19 mouse cellular contexts compared by ENCODE assay signal in the genomic region with DNA sequence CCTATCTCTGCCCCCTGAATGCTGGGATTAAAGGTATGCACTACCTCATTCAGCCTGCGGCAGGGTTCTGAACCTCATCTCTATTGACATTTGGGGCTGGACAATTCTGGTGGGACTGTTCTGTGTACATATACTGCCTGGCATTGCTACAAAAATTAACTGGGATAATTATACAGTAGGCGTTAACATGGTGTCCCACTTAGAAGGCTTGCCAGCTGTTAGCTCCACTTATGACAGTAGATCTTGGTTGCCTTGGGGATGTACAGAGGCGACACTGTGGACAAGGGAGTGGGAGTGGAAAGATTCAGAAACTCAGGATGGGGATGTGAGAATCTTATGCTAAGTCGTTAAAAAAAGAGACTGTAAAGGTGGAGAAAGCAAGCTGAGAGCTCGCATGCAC.
DNase-seq lines count a peak whose midpoint lies in the region; ATAC-seq and TF ChIP-seq lines count a peak whose summit lies in the region.
"Had no signal": no experiment of that assay in that cellular context is flagged by ENCODE, and none has a peak within 500 bp of the region (broad histone marks: within the 10 kb centered on the region; RNA-seq: fewer than 3 reads in every experiment).

No protein-coding gene starts in this region.

- ATAC-seq in stomach, postnatal 0 days (ENCODE audit: low FRiP score, low TSS enrichment), result peak; percentile 78
- ATAC-seq in lung, postnatal 0 days, result no peak
- ATAC-seq: intestine, embryonic 15.5 days had no signal

- no peak overlapping the region for H3K4me2 ChIP-seq in stomach, postnatal 0 days (replicated peaks; ENCODE audit: low read depth)
- no peak overlapping the region for H3K4me2 ChIP-seq in lung, postnatal 0 days (replicated peaks; ENCODE audit: low read depth, low read length)
- H3K4me2 ChIP-seq: heart, embryonic 12.5 days; hindbrain, embryonic 14.5 days; intestine, embryonic 15.5 days; liver, embryonic 11.5 days had no signal

- no peaks in the 10 kb centered on the region for H3K36me3 ChIP-seq in stomach, postnatal 0 days (ENCODE audit: control insufficient read depth, insufficient read depth, low read length)
- H3K36me3 ChIP-seq in lung, postnatal 0 days (ENCODE audit: insufficient read depth, low read length), result no peaks in the 10 kb centered on the region; the same call in 1 of the 2 replicates
- H3K36me3 ChIP-seq: intestine, embryonic 15.5 days had no signal

- H3K27me3 ChIP-seq in stomach, postnatal 0 days (ENCODE audit: control insufficient read depth, insufficient read depth, low read length), result no peaks in the 10 kb centered on the region
- no peaks in the 10 kb centered on the region for H3K27me3 ChIP-seq in lung, postnatal 0 days (replicated peaks; ENCODE audit: insufficient read depth, low read length)
- H3K27me3 ChIP-seq: heart, embryonic 12.5 days; intestine, embryonic 15.5 days had no signal

- no peaks in the 10 kb centered on the region for H3K9me3 ChIP-seq in stomach, postnatal 0 days (ENCODE audit: control insufficient read depth, low read length)
- H3K9me3 ChIP-seq in lung, postnatal 0 days (ENCODE audit: low read length), result no peaks in the 10 kb centered on the region
- H3K9me3 ChIP-seq: heart, embryonic 12.5 days; intestine, embryonic 15.5 days had no signal

- intact Hi-C loops in left cerebral cortex, adult 2 months (cut with DNase I), result loop anchor here (2.0 to 10.0 kb wide), 2 partner anchors 50 to 270 kb away; no protein-coding TSS in a partner anchor

- no peak overlapping the region for H3K4me3 ChIP-seq in layer of hippocampus, adult 2 months
- no peak overlapping the region for H3K4me3 ChIP-seq in left cerebral cortex, adult 2 months
- H3K4me3 ChIP-seq in stomach, postnatal 0 days (ENCODE audit: low read depth, low read length), result no peak overlapping the region
- no peak overlapping the region for H3K4me3 ChIP-seq in lung, postnatal 0 days (ENCODE audit: low read depth, low read length)
- H3K4me3 ChIP-seq: heart, embryonic 12.5 days; intestine, embryonic 15.5 days had no signal

- no peak for TF ChIP-seq EP300 in stomach, postnatal 0 days (optimal IDR thresholded peaks at IDR 0.05)
- TF ChIP-seq EP300 in lung, postnatal 0 days (IDR thresholded peaks at IDR 0.05), result no peak

- peak overlapping the region; percentile 46; the same call in 1 of the 2 replicates for H3K27ac ChIP-seq in layer of hippocampus, adult 2 months
- peak overlapping the region; percentile 90 for H3K27ac ChIP-seq in left cerebral cortex, adult 2 months
- H3K27ac ChIP-seq in stomach, postnatal 0 days (replicated peaks), result no peak overlapping the region
- no peak overlapping the region for H3K27ac ChIP-seq in lung, postnatal 0 days (ENCODE audit: low read length)
- H3K27ac ChIP-seq: hindbrain, embryonic 14.5 days; intestine, embryonic 15.5 days had no signal

- H3K4me1 ChIP-seq in stomach, postnatal 0 days (replicated peaks; ENCODE audit: control insufficient read depth, insufficient read depth), result no peaks in the 10 kb centered on the region
- H3K4me1 ChIP-seq in lung, postnatal 0 days (ENCODE audit: insufficient read depth, low read depth, low read length), result no peaks in the 10 kb centered on the region

- TF ChIP-seq CTCF in layer of hippocampus, adult 2 months (conservative IDR thresholded peaks at IDR 0.05), result no peak
- TF ChIP-seq CTCF in left cerebral cortex, adult 2 months (IDR thresholded peaks at IDR 0.05), result no peak
- TF ChIP-seq CTCF in stomach, postnatal 0 days (IDR thresholded peaks at IDR 0.05; ENCODE audit: low read depth), result no peak
- TF ChIP-seq CTCF in lung, postnatal 0 days (IDR thresholded peaks at IDR 0.05), result no peak

- H3K9ac ChIP-seq in stomach, postnatal 0 days (ENCODE audit: low read length), result no peak overlapping the region
- no peak overlapping the region for H3K9ac ChIP-seq in lung, postnatal 0 days (replicated peaks; ENCODE audit: low read depth)
- H3K9ac ChIP-seq: heart, embryonic 12.5 days; hindbrain, embryonic 14.5 days; intestine, embryonic 15.5 days had no signal

- DNase-seq in layer of hippocampus, adult 2 months (ENCODE audit: low spot score in 2 of 2), result no peak
- no peak for DNase-seq in layer of hippocampus, postnatal 25 days (ENCODE audit: extremely low spot score in 1 of 2, low spot score in 1 of 2)
- peak; percentile 68 to 70 for DNase-seq in right cerebral cortex, adult 2 months (ENCODE audit: low spot score in 2 of 2)
- DNase-seq in right cerebral cortex, postnatal 14 days, result no peak
- DNase-seq in left cerebral cortex, adult 2 months (ENCODE audit: extremely low spot score in 1 of 2, low spot score in 2 of 2), result peak; percentile 42 to 58
- no peak for DNase-seq in stomach, postnatal 0 days (ENCODE audit: low spot score)
- DNase-seq in adrenal gland, adult (ENCODE audit: inconsistent age in 2 of 2, low spot score in 1 of 2), result no peak
- DNase-seq in lung, postnatal 0 days (ENCODE audit: low spot score), result no peak
- DNase-seq: adrenal gland, adult 8-10 months; cerebellum, adult 9-11 months; heart, postnatal 14 days; kidney, adult 9 months; kidney, postnatal 25 days; lung, adult 18-20 months; lung, postnatal 36 days had no signal

- 46% methylated on average over 5 of the region's 5 CpGs for WGBS in stomach, postnatal 0 days
- 74% methylated on average over 5 of the region's 5 CpGs for WGBS in lung, postnatal 0 days

Comparison
In these comparisons a context has a peak if more than half of its experiments do, and no peak if none do; other contexts are left out.
1. DNase-seq: peak in right cerebral cortex, adult 2 months (2 of 2) and left cerebral cortex, adult 2 months (2 of 2); none in layer of hippocampus, adult 2 months (0 of 2), layer of hippocampus, postnatal 25 days (0 of 2), right cerebral cortex, postnatal 14 days (single experiment), stomach, postnatal 0 days (single experiment), adrenal gland, adult (0 of 2) and lung, postnatal 0 days (single experiment).
2. H3K27ac ChIP-seq: peak in layer of hippocampus, adult 2 months (single experiment) and left cerebral cortex, adult 2 months (single experiment); none in stomach, postnatal 0 days (single experiment) and lung, postnatal 0 days (single experiment).